Mouse (Mus musculus) midbrain, embryonic 14.5 days (tissue): ENCODE data around the gene Tcerg1l. TPM values are rescaled to one million over a fixed set of nuclear protein-coding genes. Genes with fewer than 3 reads are reported as not detected.

ENCODE experiments used
- ATAC-seq: fragments of 200-750 bp; cut with Nextera tagmentation; 2 replicates; pipeline ENCODE4 v1.8.0; 2017; ENCODE audit warnings: moderate number of reproducible peaks, moderate library complexity; ENCODE audit not compliant: low FRiP score, low TSS enrichment
- DNase-seq: peaks from one replicate; pipeline ENCODE4 v3.0.0-alpha.2; 2015
- H3K27ac ChIP-seq: fragments of 300-500 bp; sonication (generic); replicated peaks from 2 replicates; pipeline ENCODE4 v1.5.1; 2014; ENCODE audit warnings: mild to moderate bottlenecking, low read depth, low read length, moderate library complexity
- H3K27me3 ChIP-seq: fragments of 300-500 bp; sonication (generic); 2 replicates; pipeline ENCODE4 v1.6.1; 2014; ENCODE audit warnings: low read length, control low read depth, mixed read lengths; ENCODE audit not compliant: control insufficient read depth, insufficient read depth
- H3K36me3 ChIP-seq: fragments of 300-500 bp; sonication (generic); 2 replicates; pipeline ENCODE4 v1.6.1; 2014; ENCODE audit warnings: low read length, control low read depth; ENCODE audit not compliant: control insufficient read depth, insufficient read depth
- H3K4me1 ChIP-seq: fragments of 300-500 bp; sonication (generic); 2 replicates; pipeline ENCODE4 v1.6.1; 2014; ENCODE audit warnings: mild to moderate bottlenecking, antibody characterized with exemption, low read length, control low read depth; ENCODE audit not compliant: control insufficient read depth, insufficient read depth
- H3K4me2 ChIP-seq: fragments of 300-500 bp; sonication (generic); 2 replicates; pipeline ENCODE4 v1.6.1; 2014; ENCODE audit warnings: mild to moderate bottlenecking, low read length, moderate library complexity
- H3K4me3 ChIP-seq: fragments of 300-500 bp; sonication (generic); replicated peaks from 2 replicates; pipeline ENCODE4 v1.5.1; 2014; ENCODE audit warnings: low read depth, low read length
- H3K9ac ChIP-seq: fragments of 300-500 bp; sonication (generic); replicated peaks from 2 replicates; pipeline ENCODE4 v1.6.1; 2014; ENCODE audit warnings: mild to moderate bottlenecking, low read length, moderate library complexity
- H3K9me3 ChIP-seq: fragments of 300-500 bp; sonication (generic); 2 replicates; pipeline ENCODE4 v1.6.1; 2016; ENCODE audit warnings: low read length, control low read depth, mixed read lengths; ENCODE audit not compliant: control insufficient read depth
- WGBS: fragments of 180-500 bp; shearing (Covaris S2); extraction: QIAGEN DNeasy Blood & Tissue Kit; methylation state at CpG from one replicate; pipeline ENCODE4 v1.1.7; 2014; 5-methylcytosine and 5-hydroxymethylcytosine counted together
- polyA plus RNA-seq: library from polyadenylated mRNA; unstranded; fragments of >200 nt; fragmentation: Nextera tagmentation; extraction: Ambion mirVana; gene quantifications from 2 replicates; pipeline ENCODE4 v1.2.1, GENCODE M21; 2014

Gene Tcerg1l
- polyA plus RNA-seq, 1 experiment from 2014 or later = 18.7 TPM

DNA sequence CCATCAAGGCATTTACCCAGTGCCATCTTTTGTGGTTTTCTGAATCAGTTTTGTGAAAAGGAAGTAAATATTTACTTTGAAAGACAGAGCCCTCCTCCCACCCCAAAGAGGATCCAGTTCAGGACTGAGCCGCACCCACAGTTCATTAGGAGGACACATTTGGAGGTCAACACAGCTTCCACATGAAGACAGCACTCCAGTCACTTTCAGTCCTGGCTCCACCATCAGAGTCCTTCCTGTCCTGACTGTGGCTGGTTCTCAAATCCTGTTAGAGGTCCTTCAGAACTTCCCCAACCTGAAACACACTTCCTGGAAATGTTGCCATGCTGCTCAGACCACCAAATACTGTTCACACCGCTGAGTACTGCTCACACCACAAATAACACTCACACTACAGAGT lies 201.4 kb downstream of the Tcerg1l start:
- ATAC-seq = no peak
- Histone ChIP-seq H3K27me3 (no peaks in the 10 kb centered on the region), H3K27ac (no peak overlapping the region), H3K4me3 (no peak overlapping the region), H3K4me1 (no peaks in the 10 kb centered on the region), H3K4me2 (no peak overlapping the region), H3K9ac (no peak overlapping the region), H3K36me3 (no peaks in the 10 kb centered on the region), H3K9me3 (no peaks in the 10 kb centered on the region)
- no peak for DNase-seq
- 90% methylated on average over 2 of the region's 2 CpGs for WGBS

DNA sequence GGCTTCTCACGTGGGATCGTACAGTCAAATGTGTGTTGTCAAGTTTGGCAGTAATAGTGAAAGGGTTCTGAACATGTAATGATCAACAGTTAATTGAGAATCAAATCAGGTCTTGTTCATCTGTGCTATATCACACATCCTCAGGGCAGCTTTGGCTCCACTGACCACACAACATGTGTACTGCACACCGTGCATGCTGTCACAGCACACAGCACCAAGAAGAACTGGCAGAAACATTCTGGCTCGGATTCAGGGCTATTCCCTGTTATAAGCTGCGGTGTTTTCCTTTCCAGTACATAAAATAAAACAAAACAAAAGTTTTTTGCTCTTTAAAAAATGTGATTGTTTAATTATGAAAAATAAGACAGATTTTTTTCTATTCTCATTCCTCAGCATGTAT lies 213.3 kb downstream of the Tcerg1l start:
- no peak overlapping the region for H3K27ac ChIP-seq
- DNase-seq (no peak), ATAC-seq (no peak)
- H3K36me3 ChIP-seq = no peaks in the 10 kb centered on the region
- no peak overlapping the region for H3K4me2 ChIP-seq
- no peaks in the 10 kb centered on the region for H3K27me3 ChIP-seq
- H3K4me3 ChIP-seq = no peak overlapping the region
- H3K9me3 ChIP-seq = no peaks in the 10 kb centered on the region
- no peaks in the 10 kb centered on the region for H3K4me1 ChIP-seq
- no peak overlapping the region for H3K9ac ChIP-seq
- 90% methylated on average over 5 of the region's 5 CpGs for WGBS

DNA sequence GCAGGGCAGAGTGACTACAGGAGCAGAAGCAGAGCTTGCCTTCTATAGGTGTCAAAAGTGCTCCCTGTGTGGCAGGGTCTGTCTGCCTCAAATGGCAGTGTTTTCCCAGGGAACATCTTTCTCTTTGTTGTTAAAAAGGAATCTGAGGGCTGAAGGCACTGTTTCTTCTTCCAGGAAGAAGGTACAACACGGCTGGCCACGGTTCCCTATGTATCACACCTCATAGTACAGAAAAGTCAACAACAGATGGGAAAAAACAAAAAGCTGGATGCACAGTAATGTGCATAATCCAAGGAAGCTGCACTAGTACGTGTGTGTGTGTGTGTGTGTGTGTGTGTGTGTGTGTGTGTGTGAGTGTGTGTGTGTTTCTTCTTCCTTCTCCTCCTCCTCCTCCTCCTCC lies 215.3 kb downstream of the Tcerg1l start:
- no peak overlapping the region for H3K9ac ChIP-seq
- H3K4me3 ChIP-seq = no peak overlapping the region
- no peaks in the 10 kb centered on the region for H3K36me3 ChIP-seq
- ATAC-seq = no peak
- H3K27ac ChIP-seq = no peak overlapping the region
- no peaks in the 10 kb centered on the region for H3K9me3 ChIP-seq
- no peaks in the 10 kb centered on the region for H3K27me3 ChIP-seq
- no peak overlapping the region for H3K4me2 ChIP-seq
- WGBS = 75% methylated on average over 3 of the region's 3 CpGs
- H3K4me1 ChIP-seq = no peaks in the 10 kb centered on the region
- no peak for DNase-seq

DNA sequence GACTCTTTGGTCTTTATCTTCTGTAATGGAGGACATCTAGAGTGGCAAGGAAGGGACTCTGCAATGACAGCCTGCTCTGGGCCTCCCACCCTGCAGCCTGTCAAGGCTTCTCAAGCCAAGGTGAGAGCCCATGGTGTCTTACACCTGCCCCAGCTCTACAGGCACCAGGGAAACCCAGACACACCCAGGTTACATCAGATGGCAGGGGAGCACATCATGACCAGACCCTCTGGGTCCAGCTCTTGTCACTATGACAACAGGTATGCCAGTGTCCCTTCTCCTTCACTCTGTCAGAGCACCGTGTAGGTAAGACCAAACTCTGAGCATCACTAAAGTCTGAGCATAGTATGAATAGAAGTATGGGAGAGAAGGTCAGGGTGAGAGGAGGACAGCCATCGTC lies 218.9 kb downstream of the Tcerg1l start:
- WGBS = 87% methylated on average over 2 of the region's 2 CpGs
- no peaks in the 10 kb centered on the region for H3K27me3 ChIP-seq
- H3K4me3 ChIP-seq = no peak overlapping the region
- no peak overlapping the region for H3K27ac ChIP-seq
- no peak overlapping the region for H3K4me2 ChIP-seq
- ATAC-seq (no peak), DNase-seq (no peak)
- no peaks in the 10 kb centered on the region; the same call in 1 of the 2 replicates for H3K9me3 ChIP-seq
- H3K4me1 ChIP-seq = no peaks in the 10 kb centered on the region
- H3K9ac ChIP-seq = no peak overlapping the region
- no peaks in the 10 kb centered on the region for H3K36me3 ChIP-seq

DNA sequence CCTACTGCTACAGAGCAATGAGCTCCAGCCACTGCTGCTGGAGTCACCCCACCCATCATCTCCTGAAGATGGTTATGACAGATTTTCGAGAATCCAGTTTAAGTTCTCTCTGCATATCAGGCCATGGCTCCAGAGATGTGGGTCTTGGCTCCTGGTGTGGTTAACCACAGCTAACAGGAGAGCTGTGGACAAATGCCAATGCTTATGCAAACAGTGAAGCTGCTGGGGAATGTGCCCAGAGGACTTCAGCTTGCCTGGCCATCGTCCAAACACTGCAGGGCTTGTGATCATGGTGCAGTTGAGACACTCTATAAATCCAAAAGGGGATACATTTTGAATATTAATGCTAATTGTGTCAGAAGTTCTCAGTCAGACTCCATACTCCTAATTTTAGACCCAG lies 221.5 kb downstream of the Tcerg1l start:
- Histone ChIP-seq H3K9ac (no peak overlapping the region), H3K4me3 (no peak overlapping the region)
- peak; percentile 45 for DNase-seq

DNA sequence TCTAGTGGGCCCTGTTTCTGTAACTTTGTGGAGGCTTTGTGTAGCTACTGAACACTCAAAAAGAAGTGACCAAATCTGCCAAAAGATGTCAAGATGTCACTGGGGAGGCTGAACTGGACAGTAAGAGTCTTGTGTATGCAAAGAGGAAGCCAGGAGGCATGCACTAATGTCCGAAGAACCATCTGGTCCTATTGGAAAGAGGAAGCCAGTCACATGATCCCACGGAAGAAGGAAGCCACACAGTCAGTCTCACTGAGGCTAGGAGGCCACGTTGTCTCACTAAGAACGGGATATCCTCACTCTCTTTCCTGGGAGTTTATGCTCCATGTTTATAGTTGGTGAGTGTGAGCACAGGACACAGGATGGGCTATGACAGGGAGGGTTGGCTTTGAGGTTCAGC lies 227.1 kb downstream of the Tcerg1l start:
- DNase-seq (no peak), ATAC-seq (no peak)
- no peaks in the 10 kb centered on the region for H3K36me3 ChIP-seq
- no peak overlapping the region for H3K9ac ChIP-seq
- no peaks in the 10 kb centered on the region; the same call in 1 of the 2 replicates for H3K9me3 ChIP-seq
- no peak overlapping the region for H3K4me2 ChIP-seq
- H3K4me1 ChIP-seq = no peaks in the 10 kb centered on the region
- H3K27ac ChIP-seq = no peak overlapping the region
- no peaks in the 10 kb centered on the region for H3K27me3 ChIP-seq
- no peak overlapping the region for H3K4me3 ChIP-seq
- 91% methylated on average over 4 of the region's 4 CpGs for WGBS

More for the DNA sequence above, 221.5 kb downstream of the Tcerg1l start:
- Histone ChIP-seq H3K9me3 (no peaks in the 10 kb centered on the region; the same call in 1 of the 2 replicates), H3K27me3 (no peaks in the 10 kb centered on the region), H3K4me1 (no peaks in the 10 kb centered on the region), H3K27ac (no peak overlapping the region), H3K36me3 (no peaks in the 10 kb centered on the region), H3K4me2 (no peak overlapping the region)
- no peak for ATAC-seq
- WGBS = 83% methylated on average over 2 of the region's 2 CpGs
